Mouse (Mus musculus) liver, embryonic 13.5 days (tissue): ENCODE results near the gene Cipc. TPM values are rescaled to one million over a fixed set of nuclear protein-coding genes. Genes with fewer than 3 reads are reported as not detected.
A peak's percentile ranks its signal among the peaks of the same experiment; 100 is the strongest.

Experiments
- ATAC-seq: fragments of 200-750 bp; cut with Nextera tagmentation; 2 replicates; pipeline ENCODE4 v1.8.0; 2017; ENCODE audit warnings: low read depth, mild to moderate bottlenecking, moderate number of reproducible peaks, moderate library complexity
- DNase-seq: peaks from one replicate; pipeline ENCODE4 v3.0.0; 2022
- H3K27ac ChIP-seq: fragments of 300-500 bp; sonication (generic); 2 replicates; pipeline ENCODE4 v1.5.1; 2015; ENCODE audit warnings: moderate library complexity, mild to moderate bottlenecking, inconsistent platforms
- H3K27me3 ChIP-seq: fragments of 300-500 bp; sonication (generic); 2 replicates; pipeline ENCODE4 v1.6.1; 2015; ENCODE audit warnings: mild to moderate bottlenecking, inconsistent platforms
- H3K36me3 ChIP-seq: fragments of 300-500 bp; sonication (generic); 2 replicates; pipeline ENCODE4 v1.6.1; 2015; ENCODE audit warnings: mild to moderate bottlenecking, inconsistent platforms
- H3K4me1 ChIP-seq: fragments of 300-500 bp; sonication (generic); replicated peaks from 2 replicates; pipeline ENCODE4 v1.6.1; 2015; ENCODE audit warnings: inconsistent platforms
- H3K4me2 ChIP-seq: fragments of 300-500 bp; sonication (generic); 2 replicates; pipeline ENCODE4 v1.6.1; 2015; ENCODE audit warnings: inconsistent platforms, mild to moderate bottlenecking, moderate library complexity
- H3K4me3 ChIP-seq: fragments of 300-500 bp; sonication (generic); replicated peaks from 2 replicates; pipeline ENCODE4 v1.5.1; 2015; ENCODE audit warnings: mild to moderate bottlenecking, inconsistent platforms
- H3K9ac ChIP-seq: fragments of 300-500 bp; sonication (generic); 2 replicates; pipeline ENCODE4 v1.6.1; 2015; ENCODE audit warnings: mild to moderate bottlenecking, inconsistent platforms
- H3K9me3 ChIP-seq: fragments of 300-500 bp; sonication (generic); replicated peaks from 2 replicates; pipeline ENCODE4 v1.6.1; 2016; ENCODE audit warnings: inconsistent platforms
- WGBS: fragments of 180-500 bp; shearing (Covaris S2); methylation state at CpG from one replicate; pipeline ENCODE4 v1.1.7; 2015; ENCODE audit not compliant: insufficient replicate concordance; 5-methylcytosine and 5-hydroxymethylcytosine counted together
- polyA plus RNA-seq: library from polyadenylated mRNA; unstranded; fragments of >200 nt; fragmentation: Nextera tagmentation; extraction: Ambion mirVana; gene quantifications from 2 replicates; pipeline ENCODE4 v1.2.1, GENCODE M21; 2015

The Cipc gene
- polyA plus RNA-seq, 1 experiment from 2014 or later, result 11.6 TPM

DNA sequence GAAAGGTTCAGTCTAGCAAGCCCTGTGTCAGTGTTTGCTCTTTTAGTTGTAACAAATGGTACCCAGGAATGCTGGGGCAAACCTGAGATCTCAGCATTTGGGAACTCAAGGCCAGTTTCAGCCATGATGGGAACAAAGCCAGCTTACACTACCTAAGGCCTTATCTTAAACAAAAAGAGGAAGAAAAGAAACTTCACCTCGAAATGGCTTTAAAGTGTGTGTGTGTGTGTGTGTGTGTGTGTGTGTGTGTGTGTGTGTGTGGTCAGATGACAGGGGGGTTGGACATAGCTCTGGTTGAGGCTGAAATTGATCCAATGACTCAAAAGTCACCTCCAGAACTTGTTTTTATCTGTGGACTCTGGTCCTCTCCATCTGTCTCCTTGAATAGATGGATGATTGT lies 12.1 kb upstream of the Cipc start:
- no peak for ATAC-seq
- no peak overlapping the region for H3K4me3 ChIP-seq
- no peak overlapping the region for H3K4me2 ChIP-seq
- H3K27ac ChIP-seq, result no peak overlapping the region
- WGBS, result 8% methylated on average over 1 of the region's 1 CpGs
- peaks cover 5% of the 10 kb centered on the region; the same call in 1 of the 2 replicates for H3K27me3 ChIP-seq
- H3K9ac ChIP-seq, result no peak overlapping the region
- no peaks in the 10 kb centered on the region for H3K36me3 ChIP-seq
- no peaks in the 10 kb centered on the region for H3K4me1 ChIP-seq
- no peaks in the 10 kb centered on the region for H3K9me3 ChIP-seq
- no peak for DNase-seq

DNA sequence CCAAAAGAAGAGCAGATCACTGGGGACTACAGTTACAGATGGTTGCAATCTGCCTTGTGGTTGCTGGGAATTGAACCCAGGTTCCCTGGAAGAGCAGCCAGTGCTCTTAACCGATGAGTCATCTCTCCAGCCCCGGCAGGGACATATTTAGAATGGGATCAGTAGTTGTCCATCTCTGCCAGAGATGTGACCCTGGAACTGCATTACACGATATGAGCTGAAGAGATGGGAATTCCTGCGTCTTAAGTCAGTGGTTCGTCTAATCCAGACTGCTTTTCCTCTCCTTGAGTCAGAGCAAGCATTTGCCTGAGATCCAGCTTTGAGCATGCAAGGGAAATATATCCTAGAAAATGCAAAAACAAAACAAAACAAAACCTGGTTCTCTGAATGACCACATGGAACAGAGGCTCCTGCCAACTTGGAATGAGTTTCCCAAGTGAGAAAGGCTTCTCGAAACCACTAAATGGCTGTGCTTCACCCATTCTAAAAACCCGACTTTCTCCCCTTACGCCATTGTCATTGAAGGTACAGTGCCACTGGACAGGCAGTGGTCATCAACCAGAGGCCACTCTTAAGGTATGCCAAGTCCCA lies 11.1 kb upstream of the Cipc start:
- Histone ChIP-seq H3K9me3 (no peaks in the 10 kb centered on the region), H3K9ac (no peak overlapping the region), H3K4me2 (no peak overlapping the region), H3K4me3 (no peak overlapping the region), H3K36me3 (no peaks in the 10 kb centered on the region), H3K27me3 (peaks cover 5% of the 10 kb centered on the region; the same call in 1 of the 2 replicates), H3K4me1 (no peaks in the 10 kb centered on the region), H3K27ac (no peak overlapping the region)
- ATAC-seq (no peak), DNase-seq (no peak)
- 67% methylated on average over 8 of the region's 8 CpGs for WGBS

DNA sequence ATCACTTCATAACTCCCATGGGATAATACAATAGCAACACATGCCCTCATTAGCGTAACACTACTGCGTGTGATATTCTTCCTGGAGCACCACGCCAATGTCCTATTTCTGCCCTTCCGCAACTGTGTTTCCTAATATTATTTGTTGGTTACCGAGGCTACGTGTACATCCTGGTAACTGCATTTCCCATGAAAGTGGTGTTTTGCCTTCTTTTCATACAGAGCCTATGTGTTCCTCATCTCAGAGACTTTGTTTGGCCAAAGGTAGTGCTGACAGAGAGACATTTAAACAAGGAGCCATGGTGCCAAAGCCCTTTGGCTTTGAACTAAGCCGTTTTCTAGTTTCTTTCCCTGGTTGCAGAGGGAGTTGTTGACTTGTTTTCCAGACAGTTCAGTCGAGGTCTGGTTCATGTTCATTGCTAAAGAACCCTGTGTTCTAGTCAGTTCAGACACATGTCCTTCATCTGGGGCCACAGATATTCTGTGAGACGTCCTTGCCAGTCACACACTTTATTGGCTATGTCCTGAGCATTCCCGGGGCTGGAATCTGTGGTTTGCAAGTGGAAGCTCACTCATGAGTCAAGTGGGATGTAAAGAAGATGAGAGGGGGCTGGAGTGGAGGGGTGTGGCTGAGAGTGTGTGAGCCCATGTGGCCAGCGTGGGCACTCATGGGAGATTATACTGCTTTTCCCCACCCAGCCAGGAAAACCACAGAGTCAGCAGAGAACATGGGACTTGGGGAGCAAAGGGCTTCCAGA lies 10.1 kb upstream of the Cipc start:
- Histone ChIP-seq H3K4me3 (no peak overlapping the region), H3K4me1 (no peaks in the 10 kb centered on the region), H3K27ac (no peak overlapping the region), H3K36me3 (no peaks in the 10 kb centered on the region), H3K27me3 (peaks cover 7% of the 10 kb centered on the region; the same call in 1 of the 2 replicates), H3K9me3 (no peaks in the 10 kb centered on the region), H3K4me2 (no peak overlapping the region), H3K9ac (no peak overlapping the region)
- no peak for ATAC-seq
- no peak for DNase-seq
- WGBS, result 63% methylated on average over 11 of the region's 11 CpGs

DNA sequence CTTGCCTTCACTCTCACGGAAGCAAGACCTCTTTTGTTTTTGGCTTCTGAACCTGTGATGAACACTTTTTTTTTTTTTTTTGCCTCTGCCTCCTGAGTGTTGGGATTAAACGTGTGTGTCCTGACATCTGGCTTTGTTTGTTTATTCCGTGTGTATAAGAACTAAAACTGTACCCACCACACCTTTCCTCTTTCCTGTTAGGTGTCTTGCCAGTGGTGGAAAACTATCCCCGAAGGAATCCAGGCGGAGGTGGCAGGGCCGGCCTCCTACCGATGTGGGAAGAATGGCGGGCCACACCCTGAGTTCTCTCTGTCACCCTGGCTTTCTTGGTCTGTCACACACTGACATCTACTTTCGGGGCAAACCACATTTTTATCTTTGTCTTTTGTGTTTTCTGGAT lies 8.3 kb upstream of the Cipc start:
- no peak overlapping the region for H3K4me2 ChIP-seq
- no peaks in the 10 kb centered on the region for H3K9me3 ChIP-seq
- no peak for DNase-seq
- 32% methylated on average over 9 of the region's 9 CpGs for WGBS
- peaks cover 16% of the 10 kb centered on the region; the same call in 1 of the 2 replicates for H3K27me3 ChIP-seq
- H3K4me1 ChIP-seq, result no peaks in the 10 kb centered on the region
- H3K36me3 ChIP-seq, result no peaks in the 10 kb centered on the region
- no peak for ATAC-seq
- H3K27ac ChIP-seq, result no peak overlapping the region
- H3K4me3 ChIP-seq, result no peak overlapping the region
- no peak overlapping the region for H3K9ac ChIP-seq

DNA sequence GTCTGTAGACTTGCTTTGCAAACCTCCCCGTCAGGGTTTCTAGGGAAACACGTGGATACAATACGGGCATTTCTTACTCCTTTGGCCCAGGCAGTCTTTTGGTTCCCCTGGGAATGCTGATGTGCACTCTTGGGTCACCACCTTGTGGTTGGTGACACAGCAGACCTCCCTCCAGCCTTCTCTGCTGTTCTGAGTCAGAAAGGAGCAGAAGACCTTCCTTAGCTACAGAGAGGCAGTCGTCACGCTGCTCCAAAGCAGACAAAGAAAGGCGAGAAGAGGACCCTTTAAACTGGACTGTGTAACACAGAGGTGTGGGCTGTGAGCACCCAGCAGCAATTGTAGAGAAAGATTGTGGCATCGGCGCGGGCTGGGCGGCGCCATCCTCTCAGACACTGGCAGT lies 5.7 kb upstream of the Cipc start:
- ATAC-seq, result no peak
- WGBS, result 58% methylated on average over 11 of the region's 11 CpGs
- Histone ChIP-seq H3K36me3 (no peaks in the 10 kb centered on the region), H3K4me2 (no peak overlapping the region), H3K4me3 (no peak overlapping the region), H3K9ac (no peak overlapping the region), H3K27me3 (peaks cover 16% of the 10 kb centered on the region; the same call in 1 of the 2 replicates), H3K9me3 (no peaks in the 10 kb centered on the region), H3K4me1 (peaks cover 10% of the 10 kb centered on the region), H3K27ac (no peak overlapping the region)
- DNase-seq, result no peak

DNA sequence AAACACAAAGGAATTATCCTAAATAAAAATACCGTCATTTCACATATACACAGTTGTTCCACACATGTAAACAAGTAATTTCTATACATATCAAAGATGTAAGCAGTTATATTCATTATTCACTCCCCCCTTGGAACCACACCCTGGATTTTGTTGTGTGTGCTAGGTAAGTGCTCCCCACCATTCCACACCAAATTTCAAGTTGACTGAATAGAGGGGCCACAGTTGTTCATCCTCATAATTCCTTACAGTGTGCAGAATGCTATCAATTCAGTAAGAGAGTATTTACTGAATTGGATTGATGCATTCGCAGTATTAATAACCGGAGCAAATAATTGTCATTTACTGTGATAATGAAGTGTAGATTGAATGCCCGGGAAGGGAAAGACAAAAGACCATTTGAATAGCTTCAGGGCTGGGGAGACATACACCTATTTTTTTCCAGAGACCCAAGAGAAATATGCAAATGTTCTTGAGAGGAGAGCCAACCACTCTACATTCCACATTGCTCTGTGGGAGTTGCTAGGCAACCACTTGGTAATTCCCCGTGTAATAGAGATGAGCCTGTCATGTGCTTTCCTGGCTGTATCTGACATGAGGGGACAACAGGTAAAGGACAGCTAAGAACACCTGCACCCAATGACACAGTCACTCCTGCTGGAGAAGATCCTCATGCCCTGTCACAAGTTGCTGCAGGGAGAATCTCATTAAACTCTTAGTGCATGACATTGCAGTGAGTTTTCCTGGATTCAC lies 4.9 kb upstream of the Cipc start:
- H3K36me3 ChIP-seq, result no peaks in the 10 kb centered on the region
- no peak for ATAC-seq
- no peak overlapping the region for H3K4me2 ChIP-seq
- WGBS, result 61% methylated on average over 5 of the region's 5 CpGs
- no peak overlapping the region for H3K9ac ChIP-seq
- no peak for DNase-seq
- no peaks in the 10 kb centered on the region for H3K9me3 ChIP-seq
- no peak overlapping the region for H3K27ac ChIP-seq
- H3K4me1 ChIP-seq, result peaks cover 12% of the 10 kb centered on the region
- peaks cover 15% of the 10 kb centered on the region; the same call in 1 of the 2 replicates for H3K27me3 ChIP-seq
- H3K4me3 ChIP-seq, result no peak overlapping the region

DNA sequence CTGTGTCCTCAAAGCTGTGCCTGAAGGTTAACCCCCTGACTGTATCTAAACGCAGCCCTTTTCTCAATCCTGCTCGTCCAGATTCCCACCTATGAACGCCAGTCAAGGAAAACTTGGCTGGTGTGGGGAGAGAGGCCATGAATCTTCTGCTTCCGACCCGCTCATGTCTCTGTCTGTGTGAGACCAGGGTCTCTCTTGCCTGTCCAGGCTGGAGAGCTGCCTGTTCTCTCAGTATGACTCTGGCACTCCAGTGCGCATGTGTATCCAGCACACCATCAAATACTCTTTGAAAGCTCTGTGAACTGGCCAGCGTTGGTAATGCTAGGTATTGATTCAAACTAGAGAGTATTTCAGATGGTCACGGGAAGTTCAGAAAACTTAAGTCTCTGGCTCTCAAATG lies 3.4 kb upstream of the Cipc start:
- WGBS, result 70% methylated on average over 8 of the region's 8 CpGs
- Histone ChIP-seq H3K27me3 (peaks cover 14% of the 10 kb centered on the region; the same call in 1 of the 2 replicates), H3K4me3 (no peak overlapping the region), H3K9me3 (no peaks in the 10 kb centered on the region), H3K27ac (no peak overlapping the region), H3K4me1 (peaks cover 20% of the 10 kb centered on the region), H3K4me2 (no peak overlapping the region), H3K9ac (no peak overlapping the region), H3K36me3 (no peaks in the 10 kb centered on the region)
- ATAC-seq (no peak), DNase-seq (no peak)

DNA sequence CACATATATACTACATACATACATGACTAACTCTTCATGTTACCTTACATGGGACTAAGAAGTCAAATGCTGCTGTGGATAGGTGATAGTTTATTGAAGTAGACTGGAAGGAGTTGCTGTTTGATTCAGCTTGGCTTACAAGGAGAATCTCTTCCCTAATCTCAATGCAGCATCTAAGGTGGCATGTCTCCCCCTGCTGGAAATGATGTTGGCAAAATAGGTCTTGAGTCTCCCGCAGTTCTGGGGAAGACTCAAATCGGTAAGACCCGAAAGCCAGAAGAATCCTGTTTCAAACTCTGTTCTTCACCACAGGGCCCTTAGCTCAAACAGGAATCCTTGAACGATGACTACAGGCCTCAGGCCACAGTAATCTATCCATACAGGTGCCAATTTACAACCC lies 1.7 kb upstream of the Cipc start:
- Histone ChIP-seq H3K4me1 (peaks cover 37% of the 10 kb centered on the region), H3K4me2 (0 out of 2 replicates have a peak overlapping the region, but pooled peaks have one; percentile 13), H3K4me3 (no peak overlapping the region), H3K9ac (no peak overlapping the region), H3K36me3 (peaks cover 4% of the 10 kb centered on the region; the same call in 1 of the 2 replicates), H3K27ac (no peak overlapping the region), H3K9me3 (no peaks in the 10 kb centered on the region), H3K27me3 (peaks cover 14% of the 10 kb centered on the region; the same call in 1 of the 2 replicates)
- DNase-seq (peak; percentile 30), ATAC-seq (no peak)
- 14% methylated on average over 4 of the region's 4 CpGs for WGBS

DNA sequence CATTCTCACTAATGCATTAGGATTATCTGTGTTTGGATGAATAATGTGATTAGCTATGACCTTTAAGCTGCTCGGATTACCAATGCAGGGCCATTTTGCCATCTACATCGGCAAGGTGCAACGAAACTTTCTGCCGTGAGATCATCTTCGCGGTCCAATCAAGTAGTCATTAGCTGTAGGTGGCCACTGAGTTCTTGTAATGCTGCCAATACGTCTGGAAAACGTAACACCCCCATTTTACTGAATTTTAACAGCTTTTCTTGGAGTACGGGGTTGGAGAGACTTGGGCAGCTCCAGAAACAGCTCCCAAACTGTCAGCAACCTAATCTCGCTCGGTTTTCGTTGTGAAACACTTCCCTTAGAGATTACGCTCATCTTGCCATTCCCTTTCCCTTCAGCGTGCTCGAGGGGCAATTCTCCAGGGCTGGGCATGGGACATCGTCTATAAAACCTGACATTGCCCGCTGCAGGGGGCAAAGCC lies 502 bp upstream of the Cipc start:
- Histone ChIP-seq H3K4me1 (peaks cover 47% of the 10 kb centered on the region), H3K9me3 (no peaks in the 10 kb centered on the region), H3K27ac (peak overlapping the region; percentile 96), H3K36me3 (peaks cover 4% of the 10 kb centered on the region; the same call in 1 of the 2 replicates), H3K4me3 (peak overlapping the region; percentile 82), H3K27me3 (peaks cover 10% of the 10 kb centered on the region; the same call in 1 of the 2 replicates), H3K9ac (peak overlapping the region; percentile 92), H3K4me2 (peak overlapping the region; percentile 82)
- ATAC-seq (no peak), DNase-seq (peak; percentile 22)
- WGBS, result under 1% methylated on average over 17 of the region's 17 CpGs

DNA sequence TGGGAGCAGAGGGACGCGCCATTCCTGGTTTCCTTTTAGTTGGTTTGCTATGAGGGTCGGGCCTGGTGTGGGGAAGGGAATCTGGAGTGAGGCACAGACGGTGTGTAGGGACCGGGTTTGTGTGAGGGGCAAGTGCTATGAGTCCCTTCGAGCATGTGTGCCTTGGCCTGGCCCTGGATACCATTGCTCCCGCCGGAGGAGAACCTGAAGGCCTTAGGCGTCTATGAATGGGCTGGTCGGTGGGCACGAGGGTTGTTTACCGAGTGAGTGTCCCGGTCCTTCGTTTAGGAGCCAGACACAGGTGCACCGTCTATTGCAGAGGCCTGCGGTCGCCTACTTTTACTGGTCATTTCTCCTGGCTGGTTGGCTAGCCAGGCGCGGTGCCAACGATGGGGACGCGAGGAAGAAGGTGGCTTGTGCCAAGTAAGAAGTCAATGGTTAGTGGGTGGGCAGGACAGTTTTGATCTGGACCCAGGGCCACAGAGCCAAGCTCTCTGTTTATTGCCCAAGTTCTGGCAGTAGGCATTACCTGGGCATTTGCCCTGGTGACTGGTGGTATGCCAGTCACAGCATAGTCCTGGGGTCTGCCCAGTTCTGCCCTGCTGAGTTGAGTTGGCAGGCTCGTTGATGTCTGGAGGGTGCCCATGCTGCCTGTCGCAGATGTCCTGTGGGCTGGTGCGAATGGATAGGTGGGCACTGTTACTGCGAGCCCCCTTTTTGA lies 998 bp downstream of the Cipc start:
- H3K36me3 ChIP-seq, result peaks cover 10% of the 10 kb centered on the region
- peak overlapping the region; percentile 82 for H3K4me3 ChIP-seq
- 15% methylated on average over 26 of the region's 26 CpGs for WGBS
- peak overlapping the region; percentile 92 for H3K9ac ChIP-seq
- peak overlapping the region; percentile 96 for H3K27ac ChIP-seq
- H3K27me3 ChIP-seq, result 0 out of 2 replicates have a peak, but pooled peaks cover 4% of the 10 kb centered on the region
- H3K9me3 ChIP-seq, result no peaks in the 10 kb centered on the region
- peak overlapping the region; percentile 82 for H3K4me2 ChIP-seq
- peaks cover 47% of the 10 kb centered on the region for H3K4me1 ChIP-seq
- ATAC-seq, result peak; percentile 18; the same call in 1 of the 2 replicates
- DNase-seq, result no peak
